Mouse (Mus musculus): ENCODE measurements around the gene Eif4e3.

Eif4e3 gene

GRCm38 (mm10) chr6:99665457-99666317, 884 bp downstream of the Eif4e3 start:
- no peak for DNase-seq (ENCODE audit: low spot score in 2 of 2)

GRCm38 (mm10) chr6:99663232-99663631, 3.3 kb downstream of the Eif4e3 start:
- DNase-seq (ENCODE audit: low spot score in 2 of 2) = no peak

GRCm38 (mm10) chr6:99660443-99660842, 6.1 kb downstream of the Eif4e3 start:
- no peak for DNase-seq (ENCODE audit: low spot score in 2 of 2)

GRCm38 (mm10) chr6:99658586-99658985, 8.0 kb downstream of the Eif4e3 start:
- DNase-seq (ENCODE audit: low spot score in 2 of 2) = no peak

DNA sequence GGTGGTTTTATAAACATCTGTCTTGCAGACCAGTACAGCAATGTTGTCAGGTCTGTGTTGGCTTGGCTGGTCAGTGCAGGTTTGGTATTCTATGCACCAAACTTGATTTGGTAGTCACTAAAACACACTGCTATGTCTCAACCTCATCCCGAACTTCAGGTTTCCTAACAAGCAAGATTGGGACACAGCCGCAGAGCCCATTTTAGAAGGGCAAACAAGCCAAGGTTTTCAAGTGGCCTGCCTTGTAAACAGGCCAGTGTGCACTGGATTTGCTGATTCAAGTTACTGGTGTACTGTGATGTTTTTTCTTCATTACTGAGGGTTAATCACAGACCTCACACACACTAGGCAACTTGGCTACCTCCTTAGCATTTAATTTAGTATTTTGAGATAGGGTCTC, 10.5 kb downstream of the Eif4e3 start:
- DNase-seq (ENCODE audit: low spot score in 2 of 2) = no peak

- no peak for DNase-seq (ENCODE audit: low spot score in 2 of 2)
These were observed 11.1 kb downstream of the Eif4e3 start for GRCm38 (mm10) chr6:99655488-99655887.

DNA sequence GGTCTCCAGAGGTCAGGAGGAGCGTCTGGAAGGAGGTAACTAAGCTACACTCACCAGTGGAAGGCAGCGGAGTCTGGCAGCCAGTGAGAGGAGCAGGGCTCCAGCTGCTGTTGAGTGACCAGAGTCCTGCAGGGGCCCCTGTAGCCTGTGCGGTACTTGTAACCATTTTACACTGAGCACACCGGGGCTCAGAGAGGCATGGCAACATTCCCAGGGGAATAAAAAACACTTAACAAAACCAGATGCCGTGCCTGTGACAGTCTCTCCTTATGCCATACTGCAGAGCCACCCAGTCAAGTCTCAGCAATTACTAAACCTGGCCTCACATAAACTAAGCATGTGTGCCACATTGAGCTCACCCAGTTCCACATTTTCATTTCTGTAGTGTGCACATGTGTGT, 12.2 kb downstream of the Eif4e3 start:
- DNase-seq (ENCODE audit: low spot score in 2 of 2) = no peak

DNA sequence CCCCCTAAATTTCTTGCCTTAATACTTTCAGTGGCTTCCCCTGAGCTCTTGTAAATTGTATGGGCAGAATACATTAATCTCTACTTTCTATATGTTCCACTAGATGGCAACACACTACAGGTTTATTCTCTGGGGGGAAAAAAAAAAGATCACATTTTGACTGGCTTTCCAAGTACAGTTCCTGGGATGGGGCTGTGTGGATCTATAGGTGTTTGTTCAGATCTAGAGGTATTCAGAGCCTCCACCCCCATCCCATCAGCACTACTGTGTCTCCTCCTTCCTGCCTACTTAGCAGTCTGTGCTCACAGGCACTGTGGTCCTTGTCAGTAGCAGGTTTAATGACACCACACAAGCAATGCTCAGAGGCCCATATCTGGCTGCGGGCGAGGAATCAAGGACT, 14.2 kb downstream of the Eif4e3 start:
- DNase-seq (ENCODE audit: low spot score in 2 of 2) = no peak

DNA sequence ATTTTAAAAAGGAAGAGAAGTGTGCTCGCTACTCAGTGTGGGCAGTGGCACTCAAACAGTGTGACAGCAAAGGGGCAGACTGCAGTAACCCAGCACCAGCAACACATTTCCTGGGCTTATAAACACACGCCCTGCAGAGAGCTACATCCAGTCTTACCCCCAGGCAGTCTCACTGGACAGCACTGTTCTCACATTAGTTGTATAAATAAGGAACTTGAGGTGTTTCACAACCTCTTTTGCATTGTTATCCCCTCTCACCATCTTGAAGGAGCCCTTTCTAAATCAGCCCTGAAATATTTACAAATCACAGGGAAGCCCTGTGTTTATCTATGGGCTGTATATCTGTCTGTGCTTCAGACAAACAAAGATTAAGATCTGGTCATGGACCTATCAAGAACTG, 17.3 kb downstream of the Eif4e3 start:
- no peak for DNase-seq (ENCODE audit: low spot score in 2 of 2)

GRCm38 (mm10) chr6:99646344-99646743, 20.2 kb downstream of the Eif4e3 start:
- DNase-seq (ENCODE audit: low spot score in 2 of 2) = no peak

DNA sequence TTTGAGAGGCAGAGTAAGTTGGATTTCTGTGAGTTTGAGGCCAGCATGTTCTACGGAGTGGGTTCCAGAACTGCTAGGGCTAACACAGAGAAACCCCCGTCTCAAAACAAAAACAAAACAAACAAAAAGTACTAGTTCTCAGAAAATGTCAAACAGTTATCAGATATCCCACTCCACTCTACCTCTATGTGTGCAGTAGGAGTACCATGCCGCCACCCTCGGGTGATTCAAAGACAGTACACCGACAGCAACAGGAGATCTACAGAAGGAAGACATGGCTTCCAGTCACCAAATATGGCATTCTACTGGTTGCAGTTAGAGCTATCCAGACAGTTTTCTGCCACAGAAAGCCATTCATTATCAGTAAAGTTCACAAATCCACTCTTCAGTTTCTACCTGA, 21.7 kb downstream of the Eif4e3 start:
- DNase-seq (ENCODE audit: low spot score in 2 of 2) = no peak

DNA sequence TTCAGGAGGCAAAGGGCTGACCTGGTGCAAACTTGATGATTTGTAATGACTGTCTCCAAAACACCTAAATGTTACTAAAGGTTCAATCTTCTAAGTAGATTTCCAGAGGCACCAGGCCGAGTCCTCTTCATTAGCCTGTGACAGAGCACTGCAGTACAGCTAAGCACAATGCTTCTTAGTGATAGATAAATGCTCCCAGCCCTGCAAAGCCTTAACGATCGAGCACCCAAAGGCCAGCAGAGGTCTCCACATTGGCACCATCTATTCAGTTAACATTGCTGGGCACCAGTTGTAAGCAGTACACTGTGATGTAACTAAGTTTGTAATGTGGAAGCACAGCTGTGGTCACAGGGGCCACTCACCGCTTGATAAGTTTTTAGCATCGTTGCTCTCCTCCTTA, 22.2 kb downstream of the Eif4e3 start:
- no peak for DNase-seq (ENCODE audit: low spot score in 2 of 2)

- no peak for DNase-seq (ENCODE audit: low spot score in 2 of 2)
These were observed 23.0 kb downstream of the Eif4e3 start for GRCm38 (mm10) chr6:99643439-99644199.

GRCm38 (mm10) chr6:99637456-99637855, 29.1 kb downstream of the Eif4e3 start:
- no peak for DNase-seq (ENCODE audit: low spot score in 2 of 2)

- DNase-seq (ENCODE audit: low spot score in 2 of 2) = no peak
These were observed 29.8 kb downstream of the Eif4e3 start for GRCm38 (mm10) chr6:99636801-99637200.

GRCm38 (mm10) chr6:99636121-99636520, 30.4 kb downstream of the Eif4e3 start:
- no peak for DNase-seq (ENCODE audit: low spot score in 2 of 2)

GRCm38 (mm10) chr6:99632121-99632980, 34.2 kb downstream of the Eif4e3 start:
- no peak for DNase-seq (ENCODE audit: low spot score in 2 of 2)

DNA sequence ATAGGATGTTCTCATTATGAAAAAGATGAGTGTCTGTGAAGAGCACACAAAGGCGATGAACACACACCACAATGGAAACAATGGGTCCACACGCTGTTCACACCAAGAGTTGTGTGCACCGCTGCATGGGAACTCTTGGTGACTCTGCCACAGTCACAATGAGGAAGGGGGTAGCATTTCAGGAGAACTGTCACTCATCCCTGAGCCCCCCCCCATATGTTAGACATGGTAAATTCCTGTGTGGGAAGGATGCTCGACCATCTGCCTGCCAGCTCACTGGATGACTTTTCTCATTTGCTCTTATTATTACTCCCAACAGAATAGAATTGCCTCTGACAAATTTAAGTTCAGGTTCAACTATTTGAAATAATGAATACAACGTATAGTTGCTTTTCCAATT, 34.9 kb downstream of the Eif4e3 start:
- DNase-seq (ENCODE audit: low spot score in 2 of 2) = no peak

GRCm38 (mm10) chr6:99629726-99630458, 36.7 kb downstream of the Eif4e3 start:
- DNase-seq (ENCODE audit: low spot score in 2 of 2) = no peak

DNA sequence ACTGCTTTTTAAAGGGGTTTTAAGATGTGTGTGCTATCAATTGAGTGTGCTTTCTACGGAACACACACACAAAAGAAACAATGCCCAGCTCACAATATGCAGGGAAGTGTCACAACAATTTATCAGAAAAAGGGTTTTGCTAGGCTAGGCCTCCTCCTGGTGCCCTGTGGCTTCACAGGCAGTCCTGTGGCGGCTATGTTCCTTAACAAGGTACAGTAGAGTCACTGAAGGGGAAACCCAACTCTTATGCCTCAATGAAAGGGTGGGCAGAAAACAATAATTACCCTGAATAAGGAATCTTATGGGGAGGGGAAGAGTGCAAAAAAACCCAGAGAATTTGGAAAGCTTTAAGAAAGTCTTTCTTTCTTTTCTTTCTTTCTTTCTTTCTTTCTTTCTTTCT, 40.2 kb downstream of the Eif4e3 start:
- DNase-seq (ENCODE audit: low spot score in 2 of 2) = no peak

DNA sequence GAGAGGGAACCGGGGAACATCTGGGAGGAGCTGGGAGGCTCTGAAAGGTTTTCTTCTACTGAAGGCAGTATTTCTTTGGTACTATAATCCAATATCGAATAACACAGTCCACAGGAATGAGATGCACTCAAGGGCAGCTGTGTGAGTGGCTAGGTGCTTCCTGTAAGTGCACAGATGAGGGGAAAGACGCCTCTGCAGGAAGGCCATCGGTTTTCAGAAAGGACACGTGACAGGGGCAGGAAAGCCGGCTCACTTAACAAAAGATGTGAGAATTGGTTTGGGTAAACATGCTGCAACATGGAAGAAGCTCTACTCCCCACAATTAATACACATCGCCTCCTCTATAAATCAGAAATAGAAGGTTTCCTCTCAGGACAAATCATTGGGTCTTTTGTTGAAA, 40.8 kb downstream of the Eif4e3 start:
- DNase-seq (ENCODE audit: low spot score in 2 of 2) = no peak

All from spleen, postnatal 14 days (tissue).